Mouse (Mus musculus) R1 (cell line): ENCODE results near the gene Prkci.

Experiments used
- DNase-seq: peaks from one replicate; pipeline ENCODE4 v3.0.0-alpha.2; 2018; ENCODE audit warnings: low read depth, low spot score

Prkci gene

DNA sequence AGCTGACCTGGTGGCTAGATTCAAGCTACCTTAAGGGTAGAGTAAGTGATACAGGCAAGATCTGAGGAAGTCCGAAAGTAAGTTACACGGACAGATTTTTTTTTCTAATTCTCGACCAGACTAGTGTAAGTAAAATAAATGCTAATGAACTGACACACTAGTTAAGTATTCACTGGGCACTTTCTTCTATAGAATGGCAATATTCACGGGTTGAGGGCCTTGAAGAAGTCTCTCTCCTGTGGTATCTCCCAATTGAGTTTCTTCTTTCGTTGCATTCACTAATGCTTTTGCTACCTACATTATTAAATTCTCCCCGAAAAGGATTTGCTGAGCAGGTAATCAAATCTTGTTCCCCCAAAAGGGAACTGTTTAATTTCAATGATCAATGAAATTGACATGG, 688 bp upstream of the Prkci start:
- no peak for DNase-seq

DNA sequence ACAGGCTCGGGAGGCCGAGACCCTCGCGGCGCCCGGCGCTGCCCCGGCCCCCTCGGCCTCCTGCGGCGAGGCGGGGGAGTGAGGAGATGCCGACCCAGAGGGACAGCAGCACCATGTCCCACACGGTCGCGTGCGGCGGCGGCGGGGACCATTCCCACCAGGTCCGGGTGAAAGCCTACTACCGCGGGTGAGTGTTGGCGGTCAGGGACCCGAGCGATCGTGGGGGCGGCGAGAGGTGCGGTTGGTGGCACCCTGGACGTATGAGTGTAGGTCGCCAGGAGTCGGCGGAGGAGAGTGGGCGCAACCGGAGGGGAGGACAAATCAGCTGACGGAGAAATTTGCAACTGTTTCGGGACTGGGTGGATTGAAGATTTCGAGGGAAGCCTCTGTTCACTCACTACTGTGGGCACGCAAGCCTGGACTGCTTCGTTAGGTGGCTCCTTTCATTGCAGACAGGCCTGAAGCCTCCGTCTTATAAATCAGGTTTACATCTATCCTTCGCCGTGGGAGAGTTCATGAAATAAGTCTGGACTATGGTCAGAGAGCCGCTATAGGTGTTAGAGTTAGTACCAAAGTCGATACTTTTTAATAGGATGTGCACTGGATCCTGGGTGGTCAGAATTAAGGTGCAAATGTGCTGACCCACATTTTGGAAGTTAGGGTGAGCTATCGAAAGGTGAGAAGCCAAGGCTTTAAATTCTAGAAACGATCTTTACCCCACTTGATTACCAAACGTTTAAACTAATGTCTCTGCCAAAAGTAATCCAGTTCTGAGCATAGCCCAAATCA, 546 bp downstream of the Prkci start:
- DNase-seq: peak; percentile 62

DNA sequence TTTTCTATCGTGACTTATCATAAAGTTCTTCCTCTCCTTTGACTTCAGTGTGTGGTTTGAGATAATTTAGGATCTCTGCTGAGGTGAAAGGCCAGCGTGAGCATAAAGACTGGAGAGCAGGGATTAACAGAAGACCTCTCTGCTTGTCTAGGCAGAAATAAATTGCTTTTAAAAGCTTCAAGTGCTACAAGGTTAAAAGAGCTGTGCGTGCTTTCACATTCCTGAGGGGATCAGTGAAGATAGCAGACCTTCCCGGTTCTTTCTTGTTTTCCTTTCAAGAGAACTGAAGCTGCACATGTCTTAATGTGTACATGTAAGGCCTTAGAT, 1.1 kb downstream of the Prkci start:
- DNase-seq: peak; percentile 64

DNA sequence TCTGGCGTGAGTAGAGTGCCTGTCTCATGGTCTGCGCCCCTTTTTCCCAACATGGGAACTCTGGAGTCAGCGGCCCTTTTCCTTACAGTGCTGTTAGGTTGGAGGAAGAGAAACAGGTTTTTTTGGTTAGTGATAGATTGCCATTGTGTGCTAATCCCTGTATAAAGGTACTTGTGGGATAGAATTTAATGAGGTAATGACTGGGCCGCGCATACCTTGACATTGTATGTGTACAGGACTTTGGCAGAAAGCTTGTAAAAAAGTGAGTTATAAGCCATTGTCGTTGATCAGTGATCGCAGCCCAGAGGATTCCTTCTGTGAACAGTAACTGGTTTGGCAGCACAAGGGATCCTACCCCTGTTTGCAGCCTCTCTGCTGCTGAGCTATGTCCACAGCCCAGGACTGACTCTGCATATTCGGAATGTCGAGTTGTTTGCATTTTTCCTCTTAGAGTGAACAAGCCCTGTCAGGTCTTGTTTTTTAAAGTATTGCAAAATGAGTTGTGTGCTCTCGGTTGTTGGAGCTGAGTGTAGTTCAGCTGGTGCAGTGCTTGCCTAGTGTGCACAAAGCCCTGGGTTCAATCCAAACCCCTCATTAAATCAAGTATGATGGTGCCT, 4.0 kb downstream of the Prkci start:
- peak; percentile 34 for DNase-seq

DNA sequence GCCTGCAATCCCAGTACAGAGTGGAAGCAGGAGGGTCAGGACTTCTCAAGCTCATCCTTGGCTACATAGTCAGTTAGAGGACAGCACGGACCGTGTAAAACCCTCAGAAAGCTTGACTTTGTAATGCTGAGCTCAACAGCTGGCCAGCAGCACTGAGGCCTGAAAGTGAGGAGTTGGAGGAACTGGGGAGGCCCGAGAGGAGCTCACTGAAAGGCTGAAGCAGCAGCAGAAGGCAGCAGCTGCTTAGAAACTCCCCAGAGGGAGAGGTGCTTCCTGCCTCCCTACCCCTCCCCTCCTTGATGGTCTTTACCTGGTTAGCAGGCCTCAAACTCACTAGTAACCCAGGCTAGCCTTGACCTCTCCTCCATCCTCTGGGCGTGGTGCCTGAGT, 4.5 kb downstream of the Prkci start:
- peak; percentile 42 for DNase-seq

DNA sequence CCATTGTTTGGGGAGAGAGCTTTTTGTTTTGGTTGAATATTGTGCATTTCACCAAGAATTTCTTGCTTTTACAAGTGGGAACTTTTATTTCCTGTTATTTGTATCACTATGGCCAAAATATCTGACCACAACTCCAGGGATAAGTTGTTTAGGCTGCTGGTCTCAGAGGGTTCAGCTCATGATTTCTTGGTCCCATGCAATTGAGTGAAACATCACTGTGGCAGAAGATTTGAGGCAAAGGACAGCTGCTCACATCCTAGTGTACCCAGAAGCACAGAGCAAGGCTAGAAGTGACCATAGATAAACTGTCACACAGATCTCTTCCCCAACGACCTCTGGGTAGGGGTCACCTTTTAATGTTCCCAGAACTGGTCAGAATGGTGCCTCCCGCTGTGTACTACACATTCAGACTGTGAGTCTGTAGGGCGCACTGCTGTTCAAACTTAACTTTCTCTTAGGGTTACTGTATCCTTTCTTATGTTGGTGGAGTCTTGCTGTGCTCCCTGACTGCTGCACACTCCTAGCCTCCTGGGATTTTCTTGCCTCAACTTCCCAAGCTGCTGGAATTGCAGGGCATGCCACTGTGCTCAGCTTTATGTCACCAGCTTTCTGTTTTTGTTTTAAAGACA, 5.6 kb downstream of the Prkci start:
- peak; percentile 86 for DNase-seq

DNA sequence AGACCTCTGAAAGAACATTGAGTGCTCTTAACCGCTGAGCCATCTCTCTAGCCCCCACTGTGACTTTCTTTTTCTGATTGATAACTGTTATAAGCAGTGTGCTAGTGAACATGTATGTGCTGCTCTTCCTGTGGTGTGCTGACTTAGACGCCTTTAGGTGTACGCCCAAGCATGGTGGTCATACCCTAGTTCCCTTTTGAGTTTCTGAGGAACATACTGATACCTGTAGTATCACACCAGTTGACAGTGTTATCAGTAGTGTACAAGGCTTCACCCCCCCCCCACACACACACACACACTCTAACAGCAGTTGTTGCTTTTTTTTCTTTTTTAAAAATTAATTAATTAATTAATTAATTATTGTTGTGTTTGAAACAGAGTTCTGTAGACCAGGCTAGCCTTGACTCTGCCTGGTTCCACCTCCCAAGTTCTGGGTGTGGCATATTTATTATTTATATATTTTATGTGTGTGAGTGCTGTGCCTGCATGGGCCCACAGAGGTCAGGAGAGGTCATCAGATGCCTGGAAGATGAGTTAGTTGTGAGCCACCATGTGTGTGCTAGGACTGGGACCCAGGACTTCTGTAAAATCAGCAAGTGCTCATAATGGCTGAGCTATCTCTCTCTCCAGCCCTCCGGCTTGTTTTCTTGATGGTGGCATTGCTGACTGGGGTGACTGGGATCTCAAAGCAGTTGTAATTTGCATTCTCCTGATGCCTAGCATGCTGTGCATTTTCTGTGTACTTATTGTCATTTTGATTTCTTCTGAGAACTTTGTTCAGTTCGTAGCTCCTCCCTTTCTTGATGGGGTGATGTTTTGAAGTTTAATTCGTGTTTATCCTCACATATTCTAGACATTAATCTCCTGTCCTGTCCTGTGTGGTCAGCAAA, 9.0 kb downstream of the Prkci start:
- DNase-seq: peak; percentile 87

DNA sequence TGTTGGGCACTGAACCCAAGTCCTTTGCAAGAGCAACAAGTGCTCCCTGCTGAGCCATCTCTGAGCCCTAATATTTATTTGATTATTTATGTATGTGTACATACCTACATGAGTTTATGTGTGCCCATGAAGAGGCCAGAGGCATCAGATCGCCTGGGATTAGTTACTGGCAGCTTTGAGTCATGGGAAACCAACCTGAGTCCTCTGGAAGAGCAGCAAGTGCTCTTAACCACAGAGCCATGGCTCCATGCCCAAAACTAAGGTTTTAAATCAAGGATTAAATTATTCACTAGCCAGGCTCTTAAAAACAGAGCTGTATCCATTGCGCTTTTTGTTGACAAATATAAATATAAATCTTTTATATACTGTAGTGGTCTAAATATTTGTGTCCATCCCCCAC, 18.8 kb downstream of the Prkci start:
- no peak for DNase-seq

DNA sequence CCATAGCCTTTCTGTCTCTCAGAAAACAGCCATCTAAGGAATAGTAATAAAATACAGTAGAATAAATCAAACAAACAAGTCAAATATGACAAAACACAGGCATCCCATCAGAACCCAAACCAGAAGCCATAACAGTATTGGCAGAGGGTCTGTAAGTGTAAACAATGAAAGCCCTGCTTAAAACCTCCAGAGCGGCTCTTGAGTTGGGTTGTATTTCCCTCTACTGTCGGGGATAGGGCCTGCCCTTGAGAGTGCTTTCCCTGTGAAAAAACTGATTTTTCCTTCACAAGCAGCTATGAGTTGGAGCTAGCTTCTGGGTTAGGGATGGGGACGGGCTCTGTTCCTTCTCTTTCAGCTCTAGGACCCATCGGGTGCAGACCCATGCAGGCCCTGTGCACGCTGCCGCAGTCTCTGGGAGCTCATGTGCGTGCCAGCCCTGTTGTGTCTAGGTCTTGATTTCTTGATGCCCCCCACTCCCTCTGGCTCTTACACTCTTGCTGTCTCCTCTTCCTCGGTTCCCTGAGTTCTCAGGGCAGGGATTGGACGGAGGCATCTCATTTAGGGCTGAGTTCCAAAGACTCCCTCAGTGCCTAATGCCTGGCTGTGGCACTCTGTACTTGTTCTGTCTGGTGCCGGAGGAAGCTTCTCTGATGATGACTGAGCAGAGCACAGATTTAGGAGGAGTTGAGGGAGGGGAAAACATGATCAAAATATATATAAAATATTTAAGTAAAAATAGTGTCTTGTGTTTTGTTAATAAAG, 20.3 kb downstream of the Prkci start:
- DNase-seq: peak; percentile 53

DNA sequence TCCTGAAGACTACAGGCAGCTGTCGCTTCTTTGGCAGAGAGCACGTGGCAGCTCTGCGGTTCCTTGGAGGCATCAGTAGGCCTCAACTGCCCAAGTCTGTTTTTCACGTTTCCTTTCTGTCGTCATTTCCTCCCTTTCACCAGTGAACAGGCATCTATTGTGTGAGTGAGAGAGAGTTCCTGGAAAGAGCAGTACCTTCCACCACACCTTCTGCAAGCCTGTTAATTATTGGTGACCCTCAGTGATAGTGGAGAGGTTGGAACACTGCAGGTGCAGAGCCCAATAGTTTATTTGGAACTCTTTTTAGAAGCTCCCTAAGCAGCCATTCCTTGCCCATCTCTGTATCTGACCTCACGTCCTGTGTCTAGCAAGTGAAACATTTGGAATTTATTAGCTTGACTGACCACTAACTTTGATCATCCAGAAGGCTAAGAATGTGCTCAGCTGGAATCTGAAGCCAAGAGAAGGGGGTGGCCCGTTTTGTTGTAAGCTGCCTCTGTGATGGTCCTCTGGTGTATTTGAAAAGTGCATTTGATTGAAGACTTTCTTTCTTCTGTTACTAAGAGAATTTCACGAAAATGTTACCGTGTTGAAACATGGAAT, 21.1 kb downstream of the Prkci start:
- peak; percentile 94 for DNase-seq

DNA sequence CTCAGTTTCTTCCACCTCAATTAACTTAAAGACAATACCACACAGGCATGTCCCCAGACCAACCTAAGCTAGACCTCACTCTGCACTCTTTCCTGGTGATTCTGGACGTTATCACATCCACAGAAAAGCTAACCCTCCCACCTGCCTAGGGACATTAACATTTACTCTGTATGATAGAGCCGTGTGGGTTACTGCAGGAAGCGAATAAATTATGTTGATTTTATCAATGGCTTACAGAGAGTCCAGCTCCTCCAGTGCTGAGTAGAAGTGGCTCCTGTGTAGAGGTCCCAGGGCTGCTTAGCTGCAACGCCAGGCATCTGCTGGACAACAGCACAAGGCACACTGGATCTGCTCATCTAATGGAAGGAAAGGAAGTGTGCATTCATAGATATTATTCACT, 22.1 kb downstream of the Prkci start:
- peak; percentile 93 for DNase-seq

DNA sequence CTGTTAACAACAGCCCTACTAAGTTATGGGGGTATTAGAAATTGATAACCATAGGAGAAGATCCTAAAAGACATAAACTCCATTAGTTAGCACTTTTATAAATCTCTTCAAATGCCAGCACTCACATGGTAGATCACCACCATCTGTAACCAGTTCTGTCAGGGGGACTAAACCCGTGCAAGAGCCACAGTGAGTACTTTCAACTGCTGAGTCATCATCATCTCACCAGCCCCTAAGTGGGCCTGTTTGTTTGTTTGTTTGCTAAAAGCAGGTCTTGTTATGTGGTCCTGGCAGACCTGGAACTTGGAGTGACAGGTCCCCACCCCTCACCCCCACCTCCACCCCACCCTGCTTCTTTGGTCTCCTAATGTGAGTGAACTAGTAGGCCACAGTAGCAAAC, 23.7 kb downstream of the Prkci start:
- peak; percentile 50 for DNase-seq

DNA sequence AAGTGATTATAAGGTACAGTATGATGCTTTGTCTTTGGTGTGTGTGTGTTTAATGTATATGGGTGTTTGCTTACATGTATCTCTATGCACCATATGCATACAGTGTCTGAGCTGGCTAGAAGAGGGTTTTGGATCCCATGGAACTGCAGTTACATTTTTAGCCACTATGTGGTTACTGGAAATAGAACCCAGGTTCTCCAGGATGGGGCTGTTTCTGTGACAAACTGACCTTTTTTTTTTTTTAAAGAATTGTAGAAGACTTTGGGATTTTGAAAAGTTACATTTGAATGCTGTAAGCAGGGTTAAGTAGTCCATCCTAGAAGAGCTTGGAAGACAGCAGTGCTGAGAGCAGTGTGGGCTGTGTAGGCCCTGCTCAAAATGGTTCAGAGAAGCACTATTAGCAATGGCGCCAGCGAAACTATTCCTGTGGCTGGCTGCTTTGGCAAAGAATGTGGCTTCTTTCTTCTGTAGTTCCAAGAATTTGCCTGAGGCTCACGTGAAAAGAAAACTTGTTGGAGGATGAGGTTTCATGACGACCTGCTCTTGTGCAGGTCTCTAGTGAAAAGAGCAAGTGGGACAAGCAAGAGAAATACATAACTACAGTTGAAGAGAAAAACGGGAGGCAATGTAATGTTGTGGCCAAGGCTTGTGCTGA, 24.4 kb downstream of the Prkci start:
- peak; percentile 72 for DNase-seq

DNA sequence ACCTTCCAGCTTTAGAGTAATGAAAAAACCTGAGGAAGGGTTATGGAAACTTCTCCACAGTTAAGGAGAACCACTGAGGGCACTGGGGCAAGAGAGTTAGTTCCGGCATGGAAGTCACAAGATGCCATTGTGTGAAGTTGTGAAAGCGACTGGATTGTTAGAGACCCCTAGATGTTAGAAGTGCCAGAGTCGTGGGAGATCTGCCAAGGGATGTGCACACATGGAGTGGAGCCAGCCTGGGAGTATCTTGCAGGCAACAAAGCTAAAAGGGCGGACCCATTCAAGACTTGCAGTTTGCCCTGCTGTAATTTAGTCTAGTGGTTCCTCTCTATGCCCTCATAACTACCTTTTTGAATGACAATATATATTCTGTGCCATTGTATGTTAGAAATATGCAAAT, 25.1 kb downstream of the Prkci start:
- DNase-seq: no peak

DNA sequence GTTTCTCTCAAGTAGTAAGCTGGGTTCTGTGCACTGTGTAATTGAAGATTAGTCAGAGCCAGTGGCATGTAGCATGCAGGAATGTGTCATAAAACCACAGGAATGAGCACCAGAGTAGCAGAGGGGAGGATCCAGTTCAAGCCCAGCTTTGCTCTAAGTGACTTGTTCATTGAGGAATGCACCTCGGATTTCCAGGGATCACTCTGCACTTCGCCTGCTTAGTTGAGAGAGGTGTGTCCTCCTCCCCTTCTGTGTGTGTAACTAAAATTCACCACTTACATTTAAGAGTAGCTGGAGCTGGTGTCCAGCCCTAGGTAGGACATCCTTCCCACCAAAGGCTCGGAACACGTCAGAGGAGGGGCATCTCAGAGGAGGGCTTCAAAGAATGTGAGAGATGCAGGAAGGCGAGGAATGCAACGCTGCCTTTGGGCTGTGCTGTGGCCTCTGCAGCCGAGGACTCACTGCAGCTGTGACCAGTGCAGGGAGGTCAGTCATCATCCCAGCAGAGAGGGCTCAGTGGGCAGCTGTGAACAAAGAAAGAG, 27.4 kb downstream of the Prkci start:
- DNase-seq: peak; percentile 78

DNA sequence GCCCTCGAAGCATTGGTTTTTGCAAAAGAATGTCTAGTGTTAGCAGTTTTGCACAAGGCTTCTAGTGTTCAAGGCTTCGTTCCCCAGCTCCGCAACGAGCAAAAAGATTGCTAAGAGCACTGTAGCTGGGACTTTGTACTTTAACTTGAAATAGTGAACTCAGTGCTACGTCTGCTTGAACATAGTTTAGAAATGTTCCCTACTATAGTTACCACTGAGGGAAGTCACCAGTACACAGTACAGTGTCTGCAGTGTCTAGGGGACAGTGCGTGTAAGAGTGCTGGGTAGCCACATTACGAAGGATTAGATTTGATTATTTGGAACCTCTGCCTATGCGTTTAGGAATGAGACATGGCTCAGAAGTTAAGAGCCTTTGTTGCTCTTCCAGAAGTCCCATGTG, 32.2 kb downstream of the Prkci start:
- no peak for DNase-seq

DNA sequence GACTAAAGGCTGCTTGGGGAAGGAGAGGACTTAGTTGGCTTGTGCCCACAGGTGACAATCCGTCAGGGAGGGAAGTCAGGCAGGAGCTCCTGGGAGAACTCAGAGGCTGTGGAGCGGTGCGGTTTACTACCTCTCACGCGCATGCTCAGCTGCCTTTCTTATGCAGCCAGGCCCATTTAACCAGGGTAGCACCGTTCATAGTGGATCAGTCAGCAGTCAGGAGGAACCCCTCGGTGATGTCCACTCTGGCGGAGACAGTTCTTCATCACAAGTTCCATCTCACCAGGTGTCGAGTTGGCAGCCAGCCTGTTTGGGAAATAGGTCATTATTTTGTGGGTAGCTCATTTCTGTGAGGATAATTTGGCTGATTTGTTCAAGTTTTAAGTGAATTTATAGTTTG, 36.1 kb downstream of the Prkci start:
- DNase-seq: peak; percentile 46

DNA sequence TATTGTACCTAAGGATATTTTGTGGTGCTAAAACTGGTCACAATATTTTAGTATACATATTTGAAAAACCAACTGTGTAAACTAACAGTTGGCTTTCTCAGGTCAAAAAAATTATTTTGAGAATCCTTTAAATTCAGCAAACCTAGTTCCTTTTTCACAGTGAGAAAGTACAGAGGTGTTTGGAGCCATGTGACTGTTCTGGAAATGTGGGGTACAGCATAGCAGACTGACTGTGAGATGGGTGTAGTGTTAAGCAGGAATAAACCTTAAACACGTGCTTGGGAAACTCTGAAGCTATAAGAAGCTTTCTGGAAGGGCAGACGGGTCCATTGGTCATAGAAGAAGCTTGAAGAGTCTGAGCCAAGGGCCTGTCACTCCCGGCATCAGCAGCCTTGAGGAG, 38.1 kb downstream of the Prkci start:
- no peak for DNase-seq

DNA sequence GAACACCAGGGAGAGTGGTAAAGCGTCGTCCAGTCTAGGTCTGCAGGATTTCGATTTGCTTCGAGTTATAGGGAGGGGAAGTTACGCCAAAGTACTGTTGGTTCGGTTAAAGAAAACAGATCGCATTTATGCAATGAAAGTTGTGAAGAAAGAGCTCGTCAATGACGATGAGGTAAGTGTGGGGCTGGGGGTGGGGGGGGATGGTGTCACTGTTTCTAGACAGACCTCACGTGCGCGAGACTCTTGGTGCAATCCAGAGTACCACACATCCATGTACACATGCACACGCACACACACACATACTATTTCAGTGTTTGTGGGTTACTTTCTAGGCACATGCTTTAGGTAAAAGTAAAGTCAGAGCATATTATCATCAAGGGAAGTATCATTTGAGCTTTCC, 42.3 kb downstream of the Prkci start:
- DNase-seq: no peak

DNA sequence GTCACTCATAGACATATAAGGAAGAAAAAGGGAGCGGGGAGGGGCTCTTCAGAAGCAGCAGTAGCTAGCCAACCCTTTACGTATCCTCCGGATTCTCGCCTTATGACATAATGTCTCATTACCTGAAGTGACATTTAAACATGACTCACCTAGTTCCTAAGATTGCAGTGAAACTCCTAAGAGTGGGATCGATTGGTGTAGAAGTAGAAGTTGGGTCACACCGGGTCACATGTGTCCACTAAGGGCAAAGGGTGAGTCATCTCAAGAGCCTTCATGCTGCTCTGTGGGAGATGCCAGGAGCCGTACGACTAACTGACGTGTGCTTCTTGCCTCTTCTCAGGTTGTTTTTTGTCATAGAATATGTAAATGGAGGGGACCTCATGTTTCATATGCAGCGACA, 43.1 kb downstream of the Prkci start:
- no peak for DNase-seq
